Mouse (Mus musculus) heart, embryonic 14.5 days (tissue): ENCODE measurements around the gene Gm10260. TPM values are rescaled to one million over a fixed set of nuclear protein-coding genes. Genes with fewer than 3 reads are reported as not detected.

Experiments
- ATAC-seq: fragments of 200-750 bp; cut with Nextera tagmentation; 2 replicates; pipeline ENCODE4 v1.8.0; 2017; ENCODE audit warnings: low read depth, moderate TSS enrichment; ENCODE audit not compliant: insufficient number of reproducible peaks, insufficient read depth, low FRiP score
- H3K27ac ChIP-seq, 2 experiments: fragments of 200-500 bp in 1 of 2; fragments of 300-500 bp in 1 of 2; sonication (generic) in 1 of 2; replicated peaks in 1 of 2; 2 replicates each; pipeline ENCODE4 v1.5.1; 2012 to 2014; ENCODE audit warnings: low read depth in 2 of 2, low read length in 2 of 2, control low read depth in 1 of 2, mild to moderate bottlenecking in 1 of 2, mixed read lengths in 1 of 2; ENCODE audit not compliant: control insufficient read depth in 1 of 2, insufficient read depth in 1 of 2
- H3K27me3 ChIP-seq: fragments of 300-500 bp; sonication (generic); 2 replicates; pipeline ENCODE4 v1.6.1; 2014; ENCODE audit warnings: mild to moderate bottlenecking, low read length, control low read depth; ENCODE audit not compliant: control insufficient read depth, insufficient read depth
- H3K36me3 ChIP-seq: fragments of 300-500 bp; sonication (generic); 2 replicates; pipeline ENCODE4 v1.6.1; 2014; ENCODE audit warnings: mild to moderate bottlenecking, control low read depth, low read length, mixed read lengths; ENCODE audit not compliant: control insufficient read depth, insufficient read depth
- H3K4me1 ChIP-seq, 2 experiments: fragments of 200-500 bp in 1 of 2; fragments of 300-500 bp in 1 of 2; sonication (generic) in 1 of 2; 2 replicates each; pipeline ENCODE4 v1.6.1; 2012 to 2014; ENCODE audit warnings: low read length in 2 of 2, control low read depth in 1 of 2, mixed read lengths in 1 of 2; ENCODE audit not compliant: control insufficient read depth in 2 of 2, insufficient read depth in 2 of 2
- H3K4me2 ChIP-seq: fragments of 300-500 bp; sonication (generic); 2 replicates; pipeline ENCODE4 v1.6.1; 2014; ENCODE audit warnings: mild to moderate bottlenecking, low read length
- H3K4me3 ChIP-seq, 2 experiments: fragments of 200-500 bp in 1 of 2; fragments of 300-500 bp in 1 of 2; sonication (generic) in 1 of 2; 2 replicates each; pipeline ENCODE4 v1.5.1; 2012 to 2014; ENCODE audit warnings: low read length in 2 of 2, mild to moderate bottlenecking in 2 of 2, control low read depth in 1 of 2, low read depth in 1 of 2, moderate library complexity in 1 of 2; ENCODE audit not compliant: control insufficient read depth in 1 of 2, insufficient read depth in 1 of 2
- H3K9ac ChIP-seq: fragments of 300-500 bp; sonication (generic); 2 replicates; pipeline ENCODE4 v1.6.1; 2014; ENCODE audit warnings: mild to moderate bottlenecking, low read length
- H3K9me3 ChIP-seq: fragments of 300-500 bp; sonication (generic); 2 replicates; pipeline ENCODE4 v1.6.1; 2016; ENCODE audit warnings: low read length, control low read depth; ENCODE audit not compliant: control insufficient read depth
- WGBS: fragments of 180-500 bp; shearing (Covaris S2); extraction: QIAGEN DNeasy Blood & Tissue Kit; methylation state at CpG from one replicate; pipeline ENCODE4 v1.1.7; 2014; 5-methylcytosine and 5-hydroxymethylcytosine counted together
- polyA plus RNA-seq: library from polyadenylated mRNA; unstranded; fragments of >200 nt; fragmentation: Nextera tagmentation; extraction: Ambion mirVana; gene quantifications from 2 replicates; pipeline ENCODE4 v1.2.1, GENCODE M21; 2014

Gm10260 gene
- polyA plus RNA-seq, 1 experiment from 2014 or later: 0.61 TPM

GRCm38 (mm10) chr13:97725160-97725825, 35.1 kb downstream of the Gm10260 start:
- H3K4me2 ChIP-seq: no peak overlapping the region
- no peak for ATAC-seq
- no peak overlapping the region for H3K9ac ChIP-seq
- H3K4me3 ChIP-seq: no peak overlapping the region
- H3K4me1 ChIP-seq: peaks cover 0 to 5% of the 10 kb centered on the region in 2 experiments; a peak in 2 of 4 replicates
- H3K9me3 ChIP-seq: no peaks in the 10 kb centered on the region
- H3K36me3 ChIP-seq: no peaks in the 10 kb centered on the region
- H3K27ac ChIP-seq: no peak overlapping the region
- H3K27me3 ChIP-seq: no peaks in the 10 kb centered on the region
- 74% methylated on average over 11 of the region's 11 CpGs for WGBS

GRCm38 (mm10) chr13:97724551-97724950, 35.9 kb downstream of the Gm10260 start:
- no peak overlapping the region for H3K4me3 ChIP-seq
- no peaks in the 10 kb centered on the region for H3K27me3 ChIP-seq
- no peak overlapping the region for H3K27ac ChIP-seq
- no peaks in the 10 kb centered on the region for H3K36me3 ChIP-seq
- H3K9me3 ChIP-seq: no peaks in the 10 kb centered on the region
- 55% methylated on average over 6 of the region's 6 CpGs for WGBS
- no peak overlapping the region for H3K4me2 ChIP-seq
- H3K4me1 ChIP-seq: peaks cover 0 to 5% of the 10 kb centered on the region in 2 experiments; a peak in 2 of 4 replicates
- no peak overlapping the region for H3K9ac ChIP-seq
- no peak for ATAC-seq

- WGBS: 66% methylated on average over 8 of the region's 8 CpGs
- Histone ChIP-seq H3K4me1 (peaks cover 8 to 15% of the 10 kb centered on the region in 2 experiments), H3K27me3 (no peaks in the 10 kb centered on the region), H3K9me3 (no peaks in the 10 kb centered on the region), H3K4me3 (no peak overlapping the region), H3K4me2 (no peak overlapping the region), H3K9ac (no peak overlapping the region), H3K36me3 (no peaks in the 10 kb centered on the region), H3K27ac (no peak overlapping the region)
- no peak for ATAC-seq
These were observed 47.7 kb downstream of the Gm10260 start for GRCm38 (mm10) chr13:97712506-97713275.

- Histone ChIP-seq H3K9ac (no peak overlapping the region), H3K4me2 (no peak overlapping the region), H3K27ac (no peak overlapping the region), H3K4me3 (no peak overlapping the region), H3K9me3 (no peaks in the 10 kb centered on the region), H3K27me3 (no peaks in the 10 kb centered on the region), H3K36me3 (no peaks in the 10 kb centered on the region), H3K4me1 (peaks cover 8 to 15% of the 10 kb centered on the region in 2 experiments)
- WGBS: 77% methylated on average over 2 of the region's 2 CpGs
- no peak for ATAC-seq
These were observed 48.9 kb downstream of the Gm10260 start for GRCm38 (mm10) chr13:97711510-97711909.
